Mouse (Mus musculus): ENCODE results near the gene Cfd.
"Not testable (repeated sequence)": the region's sequence is repeated elsewhere in the genome, so short reads cannot be mapped to it uniquely, and the experiment has no call there.

Cfd gene

GRCm38 (mm10) chr10:79861230-79862048, 29.2 kb upstream of the Cfd start:
- peak; percentile 74 to 75 for DNase-seq

- peak; percentile 50 to 55 for DNase-seq
Observed at GRCm38 (mm10) chr10:79862049-79862788, 28.4 kb upstream of the Cfd start.

GRCm38 (mm10) chr10:79862925-79863324, 27.7 kb upstream of the Cfd start:
- DNase-seq = peak; percentile 66 to 71

GRCm38 (mm10) chr10:79864351-79865188, 26.1 kb upstream of the Cfd start:
- peak; percentile 34 to 61 for DNase-seq

- DNase-seq = peak in 1 of 2 experiments; percentile 56
Observed at GRCm38 (mm10) chr10:79865189-79865601, 25.5 kb upstream of the Cfd start.

GRCm38 (mm10) chr10:79865801-79866295, 24.8 kb upstream of the Cfd start:
- DNase-seq = peak; percentile 44 to 47

GRCm38 (mm10) chr10:79866601-79867000, 24.1 kb upstream of the Cfd start:
- peak; percentile 25 to 36 for DNase-seq

GRCm38 (mm10) chr10:79871845-79872244, 18.8 kb upstream of the Cfd start:
- DNase-seq = no peak

GRCm38 (mm10) chr10:79872862-79873261, 17.8 kb upstream of the Cfd start:
- peak; percentile 43 to 61 for DNase-seq

GRCm38 (mm10) chr10:79873313-79873712, 17.3 kb upstream of the Cfd start:
- peak in 1 of 2 experiments; percentile 36 for DNase-seq

GRCm38 (mm10) chr10:79873715-79874289, 16.9 kb upstream of the Cfd start:
- DNase-seq = peak in 1 of 2 experiments; percentile 39

GRCm38 (mm10) chr10:79874290-79874862, 16.3 kb upstream of the Cfd start, which contains the start of the genes Prtn3 and Plppr3:
TSS of gene Prtn3 (plus strand) at chr10:79874476.
TSS of gene Plppr3 (minus strand) at chr10:79874634.
- DNase-seq = peak; percentile 86 to 93

GRCm38 (mm10) chr10:79877174-79877573, 13.5 kb upstream of the Cfd start:
- no peak for DNase-seq

GRCm38 (mm10) chr10:79877757-79878156, 12.9 kb upstream of the Cfd start:
- DNase-seq = no peak

- DNase-seq = no peak
Observed at GRCm38 (mm10) chr10:79879527-79879926, 11.1 kb upstream of the Cfd start.

- peak in 1 of 2 experiments; percentile 45 for DNase-seq
Observed at GRCm38 (mm10) chr10:79880721-79881120, 9.9 kb upstream of the Cfd start.

- DNase-seq = peak in 1 of 2 experiments; percentile 43
Observed at GRCm38 (mm10) chr10:79881981-79882380, 8.7 kb upstream of the Cfd start.

GRCm38 (mm10) chr10:79883297-79884084, 7.2 kb upstream of the Cfd start:
- peak; percentile 90 to 93 for DNase-seq

GRCm38 (mm10) chr10:79884446-79884845, 6.2 kb upstream of the Cfd start:
- DNase-seq = peak; percentile 75 to 78

- DNase-seq = not testable (repeated sequence)
Observed at GRCm38 (mm10) chr10:79884938-79885337, 5.7 kb upstream of the Cfd start.

- DNase-seq = no peak
Observed at GRCm38 (mm10) chr10:79886054-79886453, 4.6 kb upstream of the Cfd start, which contains the start of gene Elane. TSS of gene Elane (plus strand) at chr10:79886247.

All from cerebellum, postnatal 10 days (tissue).